Mouse (Mus musculus) midbrain, embryonic 11.5 days (tissue): ENCODE results near the gene Ddx23. TPM values are rescaled to one million over a fixed set of nuclear protein-coding genes. Genes with fewer than 3 reads are reported as not detected.

Experiments
- ATAC-seq: fragments of 200-750 bp; cut with Nextera tagmentation; 2 replicates; pipeline ENCODE4 v1.8.0; 2017; ENCODE audit warnings: moderate TSS enrichment, moderate library complexity; ENCODE audit not compliant: low FRiP score
- DNase-seq: peaks from one replicate; pipeline ENCODE4 v3.0.0; 2015; ENCODE audit warnings: low spot score; ENCODE audit errors: missing footprints
- H3K27ac ChIP-seq: fragments of 300-500 bp; sonication (generic); 2 replicates; pipeline ENCODE4 v1.5.1; 2014; ENCODE audit warnings: low read depth, low read length
- H3K27me3 ChIP-seq: fragments of 300-500 bp; sonication (generic); 2 replicates; pipeline ENCODE4 v1.6.1; 2014; ENCODE audit warnings: mild to moderate bottlenecking, low read length, moderate library complexity, mixed read lengths; ENCODE audit not compliant: control insufficient read depth, insufficient read depth
- H3K36me3 ChIP-seq: fragments of 300-500 bp; sonication (generic); 2 replicates; pipeline ENCODE4 v1.6.1; 2014; ENCODE audit warnings: mild to moderate bottlenecking, low read length, moderate library complexity, mixed read lengths; ENCODE audit not compliant: control insufficient read depth, insufficient read depth
- H3K4me1 ChIP-seq: fragments of 300-500 bp; sonication (generic); 2 replicates; pipeline ENCODE4 v1.6.1; 2014; ENCODE audit warnings: low read length; ENCODE audit not compliant: control insufficient read depth, insufficient read depth
- H3K4me2 ChIP-seq: fragments of 300-500 bp; sonication (generic); 2 replicates; pipeline ENCODE4 v1.6.1; 2014; ENCODE audit warnings: mild to moderate bottlenecking, moderate library complexity
- H3K4me3 ChIP-seq: fragments of 300-500 bp; sonication (generic); 2 replicates; pipeline ENCODE4 v1.5.1; 2014; ENCODE audit warnings: low read depth, low read length
- H3K9ac ChIP-seq: fragments of 300-500 bp; sonication (generic); 2 replicates; pipeline ENCODE4 v1.6.1; 2014; ENCODE audit warnings: low read length
- H3K9me3 ChIP-seq: fragments of 300-500 bp; sonication (generic); 2 replicates; pipeline ENCODE4 v1.6.1; 2016; ENCODE audit warnings: low read length; ENCODE audit not compliant: control insufficient read depth
- WGBS: fragments of 180-500 bp; shearing (Covaris S2); extraction: QIAGEN DNeasy Blood & Tissue Kit; methylation state at CpG from one replicate; pipeline ENCODE4 v1.1.7; 2014; 5-methylcytosine and 5-hydroxymethylcytosine counted together
- polyA plus RNA-seq: library from polyadenylated mRNA; unstranded; fragments of >200 nt; fragmentation: Nextera tagmentation; extraction: Ambion mirVana; gene quantifications from 2 replicates; pipeline ENCODE4 v1.2.1, GENCODE M21; 2014

The Ddx23 gene
- polyA plus RNA-seq, 1 experiment from 2014 or later = 24.9 TPM

- Histone ChIP-seq H3K9ac (peak overlapping the region; percentile 54; the same call in 1 of the 2 replicates), H3K4me2 (no peak overlapping the region; the same call in 1 of the 2 replicates), H3K4me1 (peaks cover 43% of the 10 kb centered on the region), H3K27me3 (peaks cover 29% of the 10 kb centered on the region), H3K36me3 (no peaks in the 10 kb centered on the region), H3K27ac (no peak overlapping the region), H3K4me3 (no peak overlapping the region), H3K9me3 (no peaks in the 10 kb centered on the region)
- DNase-seq (no peak), ATAC-seq (no peak)
- WGBS = 64% methylated on average over 6 of the region's 6 CpGs
Measured at GRCm38 (mm10) chr15:98629464-98629863, 33.2 kb downstream of the Ddx23 start.

- no peak for ATAC-seq
- H3K4me1 ChIP-seq = peaks cover 38% of the 10 kb centered on the region
- no peak overlapping the region for H3K4me3 ChIP-seq
- 11% methylated on average over 20 of the region's 20 CpGs for WGBS
- peaks cover 25% of the 10 kb centered on the region for H3K27me3 ChIP-seq
- DNase-seq = peak; percentile 94
- H3K4me2 ChIP-seq = peak overlapping the region; percentile 33
- H3K36me3 ChIP-seq = no peaks in the 10 kb centered on the region
- no peaks in the 10 kb centered on the region for H3K9me3 ChIP-seq
- peak overlapping the region; percentile 54; the same call in 1 of the 2 replicates for H3K9ac ChIP-seq
- H3K27ac ChIP-seq = no peak overlapping the region
Measured at GRCm38 (mm10) chr15:98628589-98629254, 34.0 kb downstream of the Ddx23 start.

- DNase-seq (peak; percentile 84), ATAC-seq (no peak)
- Histone ChIP-seq H3K4me2 (no peak overlapping the region), H3K27ac (no peak overlapping the region), H3K9me3 (no peaks in the 10 kb centered on the region), H3K27me3 (peaks cover 16% of the 10 kb centered on the region), H3K9ac (no peak overlapping the region), H3K4me1 (peaks cover 19% of the 10 kb centered on the region), H3K4me3 (no peak overlapping the region), H3K36me3 (no peaks in the 10 kb centered on the region)
- 76% methylated on average over 7 of the region's 7 CpGs for WGBS
Measured at GRCm38 (mm10) chr15:98626487-98627212, 36.0 kb downstream of the Ddx23 start.

DNA sequence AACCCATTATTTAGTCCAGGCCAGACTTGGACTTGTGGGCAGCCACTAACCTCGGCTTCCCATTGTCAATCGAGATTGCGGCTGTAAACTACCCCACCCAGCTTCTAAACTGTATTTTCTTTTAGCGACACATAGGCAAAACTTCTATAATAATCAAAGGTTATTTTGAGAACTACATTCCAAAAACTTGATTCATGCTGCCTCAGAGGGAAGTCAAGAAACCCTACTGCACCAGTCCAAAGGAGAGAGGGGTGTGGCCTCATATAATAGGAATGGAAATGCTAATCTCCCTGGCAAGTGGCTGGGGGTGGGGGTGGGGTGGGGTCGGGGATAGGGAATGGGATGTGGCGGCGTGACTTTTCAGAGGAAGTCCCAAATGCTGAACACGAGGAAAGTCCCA lies 36.6 kb downstream of the Ddx23 start:
- WGBS = 25% methylated on average over 8 of the region's 8 CpGs
- Histone ChIP-seq H3K27ac (no peak overlapping the region), H3K4me1 (peaks cover 19% of the 10 kb centered on the region), H3K9me3 (no peaks in the 10 kb centered on the region), H3K9ac (no peak overlapping the region), H3K36me3 (no peaks in the 10 kb centered on the region), H3K4me2 (no peak overlapping the region), H3K4me3 (no peak overlapping the region), H3K27me3 (peaks cover 16% of the 10 kb centered on the region)
- ATAC-seq = no peak
- DNase-seq = no peak

DNA sequence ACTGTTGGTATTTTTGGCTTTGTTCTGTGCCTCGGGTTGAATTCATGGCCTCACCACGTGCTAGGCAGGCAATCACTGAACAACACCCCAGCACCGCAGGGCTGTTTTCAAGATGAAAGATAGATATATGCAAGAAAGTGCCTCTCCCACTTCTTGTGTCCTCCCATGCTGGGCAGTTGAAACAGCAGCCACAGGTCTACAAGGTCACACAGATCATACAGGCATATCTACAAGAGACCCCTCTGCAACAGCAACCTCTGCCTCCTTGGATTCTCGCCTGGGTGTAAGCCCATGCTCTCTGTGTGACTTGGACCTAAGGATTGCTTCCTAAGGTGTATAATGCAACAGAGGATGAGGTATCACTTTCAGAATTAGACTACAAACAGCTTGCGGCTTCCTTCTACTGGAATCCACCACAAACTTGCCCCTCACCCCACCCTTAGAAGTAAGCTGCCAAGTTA lies 39.3 kb downstream of the Ddx23 start:
- ATAC-seq = no peak
- no peak overlapping the region for H3K4me2 ChIP-seq
- 60% methylated on average over 5 of the region's 5 CpGs for WGBS
- H3K4me3 ChIP-seq = no peak overlapping the region
- no peaks in the 10 kb centered on the region for H3K36me3 ChIP-seq
- peaks cover under 1% of the 10 kb centered on the region; the same call in 1 of the 2 replicates for H3K27me3 ChIP-seq
- peaks cover 10% of the 10 kb centered on the region for H3K4me1 ChIP-seq
- DNase-seq = no peak
- no peak overlapping the region for H3K9ac ChIP-seq
- H3K27ac ChIP-seq = no peak overlapping the region
- H3K9me3 ChIP-seq = no peaks in the 10 kb centered on the region

GRCm38 (mm10) chr15:98622721-98623120 lies 40.0 kb downstream of the Ddx23 start:
- Histone ChIP-seq H3K4me2 (no peak overlapping the region), H3K27ac (no peak overlapping the region), H3K9me3 (no peaks in the 10 kb centered on the region), H3K4me1 (peaks cover 10% of the 10 kb centered on the region), H3K9ac (no peak overlapping the region), H3K36me3 (no peaks in the 10 kb centered on the region), H3K4me3 (no peak overlapping the region), H3K27me3 (no peaks in the 10 kb centered on the region; the same call in 1 of the 2 replicates)
- 25% methylated on average over 6 of the region's 6 CpGs for WGBS
- no peak for ATAC-seq
- no peak for DNase-seq

- Histone ChIP-seq H3K36me3 (no peaks in the 10 kb centered on the region), H3K4me1 (peaks cover 10% of the 10 kb centered on the region), H3K9me3 (no peaks in the 10 kb centered on the region), H3K27me3 (no peaks in the 10 kb centered on the region; the same call in 1 of the 2 replicates), H3K4me3 (no peak overlapping the region), H3K9ac (no peak overlapping the region), H3K4me2 (no peak overlapping the region), H3K27ac (no peak overlapping the region)
- WGBS = 8% methylated on average over 7 of the region's 7 CpGs
- no peak for DNase-seq
- no peak for ATAC-seq
Measured at GRCm38 (mm10) chr15:98622199-98622598, 40.5 kb downstream of the Ddx23 start.

- H3K9me3 ChIP-seq = no peaks in the 10 kb centered on the region
- H3K9ac ChIP-seq = no peak overlapping the region
- H3K4me3 ChIP-seq = no peak overlapping the region
- no peak overlapping the region for H3K4me2 ChIP-seq
- H3K36me3 ChIP-seq = no peaks in the 10 kb centered on the region
- peak; percentile 100 for DNase-seq
- no peak overlapping the region for H3K27ac ChIP-seq
- no peaks in the 10 kb centered on the region for H3K4me1 ChIP-seq
- 3% methylated on average over 12 of the region's 12 CpGs for whole genome bisulfite sequencing
- no peaks in the 10 kb centered on the region for H3K27me3 ChIP-seq
- ATAC-seq = peak; percentile 66; the same call in 1 of the 2 replicates
Measured at GRCm38 (mm10) chr15:98617176-98617537, 45.5 kb downstream of the Ddx23 start.
